Mouse (Mus musculus) cerebellum, adult 2 months (tissue): ENCODE measurements around the gene Aoc3.

Experiments used
- CTCF ChIP-seq: fragments of 200-500 bp; IDR thresholded peaks from 2 replicates; pipeline ENCODE4 v1.5.1; 2011; ENCODE audit warnings: low read depth, mild to moderate bottlenecking, control low read depth, low read length, moderate library complexity, borderline replicate concordance; ENCODE audit not compliant: insufficient read depth
- POLR2A ChIP-seq: fragments of 200-500 bp; IDR thresholded peaks from 2 replicates; pipeline ENCODE4 v1.6.1; 2011; ENCODE audit warnings: low read length, control low read depth, borderline replicate concordance; ENCODE audit not compliant: insufficient read depth

DNA sequence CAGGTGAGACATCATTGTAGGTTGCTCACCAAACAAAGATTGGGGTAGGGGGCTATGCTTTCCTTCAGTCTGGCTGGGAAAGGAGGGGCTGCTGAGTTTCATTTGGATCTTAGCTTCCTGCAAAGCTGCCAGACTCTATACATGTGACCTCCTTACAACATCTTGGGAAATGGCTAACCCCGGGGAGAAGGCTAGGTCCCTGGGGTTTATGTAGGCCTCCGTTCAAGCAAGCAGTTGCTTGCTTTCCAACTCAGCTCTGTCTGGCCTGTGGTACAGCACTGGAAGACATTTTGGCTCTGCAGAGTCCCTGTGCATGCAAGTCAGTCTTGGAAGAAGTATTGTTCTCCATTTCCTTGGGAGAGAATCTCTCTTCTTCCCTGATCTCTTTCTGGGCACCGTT is 2.1 kb downstream of the Aoc3 start:
- TF ChIP-seq POLR2A (no peak), CTCF (no peak)
